Mouse (Mus musculus): ENCODE data around the gene Gm21118. TPM values are rescaled to one million over a fixed set of nuclear protein-coding genes. Genes with fewer than 3 reads are reported as not detected.
"Not testable (repeated sequence)": the region's sequence is repeated elsewhere in the genome, so short reads cannot be mapped to it uniquely, and the experiment has no call there.

Gene Gm21118
- total RNA-seq (2021), result not detected

DNA sequence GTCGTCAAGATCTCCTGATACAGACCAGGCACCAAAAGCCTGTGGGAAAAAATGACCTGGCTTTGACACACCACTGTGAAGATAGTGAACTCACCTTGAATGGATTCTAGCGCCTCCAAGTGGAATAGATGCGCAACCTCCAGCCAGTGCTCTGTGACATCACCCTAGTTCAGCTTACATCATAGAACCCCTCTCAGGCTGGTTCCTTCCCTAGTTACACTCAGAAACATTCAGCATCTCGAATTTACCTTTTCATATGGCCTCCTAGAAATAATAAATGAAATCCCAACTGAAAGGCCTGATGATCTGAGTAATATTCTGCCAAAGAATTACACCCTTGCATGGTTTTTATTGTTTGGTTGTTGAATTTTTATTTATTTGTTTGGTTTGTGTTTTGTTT lies at the start of gene Gm21118:
Gene Gm21118 (minus strand): TSS at position 101 of the 400 bp plus-strand sequence.
- not testable (repeated sequence) for DNase-seq (ENCODE audit: extremely low spot score in 1 of 2, low spot score in 1 of 2)

DNA sequence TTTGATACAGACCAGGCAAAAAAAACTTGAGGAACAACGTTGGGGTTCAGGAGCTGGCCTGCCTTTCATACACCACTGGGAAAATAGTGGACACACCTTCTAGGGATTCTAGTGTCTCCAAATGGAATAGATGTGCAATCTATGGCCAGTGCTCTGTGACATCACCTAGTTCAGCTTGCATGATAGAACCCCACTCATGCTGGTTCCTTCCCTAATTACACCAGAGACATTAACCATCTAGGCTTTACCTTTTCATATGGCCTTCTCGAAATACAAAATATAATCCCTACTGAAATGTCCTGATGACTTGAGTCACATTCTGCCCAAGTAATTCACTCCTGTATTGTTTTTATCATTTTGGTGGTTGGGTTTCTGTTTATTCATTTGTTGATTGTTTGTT lies 29.7 kb upstream of the Gm21118 start, which contains the start of the genes Gm29423 and Gm29644:
Gene Gm29423 (minus strand): TSS at position 101 of the 400 bp plus-strand sequence.
Gene Gm29644 (minus strand): TSS at position 157 of the 400 bp plus-strand sequence.
- not testable (repeated sequence) for DNase-seq (ENCODE audit: extremely low spot score in 1 of 2, low spot score in 1 of 2)

Other genes with a start within 250 kb of the Gm21118 start
- not detected for gene Gm29423, start 29.6 kb upstream of the Gm21118 start, total RNA-seq (2021)
- gene Gm29644, start 29.7 kb upstream of the Gm21118 start, total RNA-seq (2021), result not detected
- not detected for gene Gm20888, start 168.2 kb upstream of the Gm21118 start, total RNA-seq (2021)